Mouse (Mus musculus): ENCODE results near the gene Etv6.

Gene Etv6

DNA sequence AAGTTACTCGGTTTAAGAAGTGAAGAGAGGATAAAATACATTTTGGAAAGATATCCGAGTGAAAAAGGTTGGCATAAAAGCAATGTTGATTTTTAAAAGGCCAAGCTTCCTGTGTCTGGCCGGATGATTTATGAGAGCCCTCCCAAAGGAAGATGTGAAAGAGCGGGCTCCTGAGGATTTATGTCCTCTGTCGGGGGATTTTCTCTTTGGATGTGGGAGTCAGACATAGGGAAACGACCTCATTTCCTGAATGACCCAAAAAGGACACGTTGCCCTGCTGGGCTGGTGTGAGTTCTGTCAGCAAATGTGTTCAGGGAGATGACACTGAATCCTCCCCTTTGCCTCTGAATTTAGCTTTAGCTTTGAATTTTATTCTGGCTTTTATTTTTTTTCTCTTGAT, 8.0 kb downstream of the Etv6 start:
- no peak for DNase-seq (ENCODE audit: low spot score)

DNA sequence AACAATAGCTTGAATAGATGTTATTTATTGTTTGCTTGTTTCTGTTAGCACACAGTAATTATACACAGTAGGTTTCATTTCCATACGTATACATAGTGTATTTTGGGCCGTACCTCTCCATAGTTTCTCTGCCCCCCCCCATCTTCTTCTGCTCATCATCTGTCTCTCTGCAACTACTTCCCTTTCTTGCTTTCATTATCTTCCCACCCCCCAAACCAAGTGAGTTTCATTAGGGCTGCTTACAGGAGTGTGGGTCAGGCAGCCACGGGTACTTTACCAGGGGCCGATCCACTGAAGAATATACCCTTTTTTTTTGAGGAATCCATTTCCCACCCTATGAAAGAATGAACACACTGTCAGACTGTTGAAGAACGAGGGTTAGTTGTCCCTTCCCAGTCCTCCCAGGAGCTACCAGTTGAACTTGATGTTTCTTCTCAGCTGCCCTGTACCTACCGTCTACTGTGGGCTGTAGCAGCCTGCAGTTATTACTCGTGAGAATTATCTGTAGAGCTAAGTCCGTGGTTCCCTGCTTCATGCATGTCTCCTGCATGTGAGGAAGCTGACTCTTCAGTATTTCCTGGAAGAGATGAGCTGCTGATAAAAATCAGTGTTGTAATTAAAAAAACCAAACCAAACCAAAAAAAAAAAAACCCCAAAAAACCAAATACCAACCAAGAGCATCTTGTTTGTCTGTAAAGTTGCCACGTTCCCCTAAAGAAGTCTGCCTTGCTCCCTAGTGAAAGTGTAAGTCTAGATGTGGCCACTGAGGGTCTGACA, 9.8 kb downstream of the Etv6 start:
- no peak for DNase-seq (ENCODE audit: low spot score)

DNA sequence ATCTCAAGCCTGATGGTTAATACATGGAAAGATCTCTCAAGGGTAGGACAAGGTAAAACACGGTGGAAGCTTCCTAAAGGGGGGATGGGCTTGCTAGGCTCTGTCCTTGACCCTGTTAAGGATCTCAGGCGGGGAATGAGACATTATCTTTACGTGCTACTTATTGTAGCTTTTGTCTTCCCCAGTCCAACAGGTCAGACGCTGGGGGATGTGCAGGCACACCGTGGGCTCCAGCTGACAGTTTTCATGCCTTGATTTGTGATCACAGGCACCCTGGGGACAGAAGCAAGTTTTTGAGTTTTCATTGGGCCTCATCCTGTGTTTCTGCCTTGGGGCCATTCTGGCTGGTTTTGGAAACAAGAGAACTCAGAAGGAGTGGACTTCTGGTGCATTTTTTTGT, 10.6 kb downstream of the Etv6 start:
- DNase-seq (ENCODE audit: low spot score): no peak

DNA sequence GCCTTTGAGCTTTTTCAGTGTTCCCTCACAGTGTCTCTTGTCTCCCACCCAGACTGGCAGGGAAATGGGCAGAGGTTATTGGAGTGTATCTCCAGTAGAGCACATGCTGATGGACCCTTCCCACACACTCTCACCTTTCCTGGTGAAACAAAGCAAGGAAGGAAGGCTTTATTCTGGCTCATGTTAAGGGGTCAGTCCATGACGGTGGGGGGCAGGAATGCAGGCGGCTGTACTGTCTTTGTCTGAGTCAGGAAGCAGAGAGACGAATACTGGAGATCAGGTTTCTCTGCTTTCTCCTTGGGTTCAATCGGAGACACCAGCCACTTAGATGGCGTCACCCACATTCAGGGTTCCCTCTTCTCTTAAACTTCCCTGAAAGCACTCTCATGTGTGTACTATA, 11.7 kb downstream of the Etv6 start:
- DNase-seq (ENCODE audit: low spot score): no peak

DNA sequence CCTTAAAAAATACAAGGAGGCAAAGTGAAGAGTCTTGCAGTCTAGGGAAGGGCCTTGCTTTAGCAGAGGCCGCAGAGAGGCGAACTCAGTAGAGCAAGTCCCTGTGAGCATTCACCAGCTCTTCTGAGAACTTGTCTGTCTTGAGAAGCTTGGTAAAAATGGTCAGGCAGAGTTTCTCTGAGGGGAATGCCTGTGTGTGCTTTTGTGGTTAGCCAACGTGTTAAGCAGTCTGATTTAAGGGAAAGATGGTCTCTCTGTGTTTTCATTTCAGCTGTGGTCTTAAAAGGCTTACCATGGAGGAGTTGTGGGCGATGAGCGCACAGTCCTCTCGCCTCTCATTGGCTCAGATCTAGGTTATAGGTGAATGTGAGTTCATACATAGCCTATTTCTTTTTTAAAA, 12.5 kb downstream of the Etv6 start:
- no peak for DNase-seq (ENCODE audit: low spot score)

DNA sequence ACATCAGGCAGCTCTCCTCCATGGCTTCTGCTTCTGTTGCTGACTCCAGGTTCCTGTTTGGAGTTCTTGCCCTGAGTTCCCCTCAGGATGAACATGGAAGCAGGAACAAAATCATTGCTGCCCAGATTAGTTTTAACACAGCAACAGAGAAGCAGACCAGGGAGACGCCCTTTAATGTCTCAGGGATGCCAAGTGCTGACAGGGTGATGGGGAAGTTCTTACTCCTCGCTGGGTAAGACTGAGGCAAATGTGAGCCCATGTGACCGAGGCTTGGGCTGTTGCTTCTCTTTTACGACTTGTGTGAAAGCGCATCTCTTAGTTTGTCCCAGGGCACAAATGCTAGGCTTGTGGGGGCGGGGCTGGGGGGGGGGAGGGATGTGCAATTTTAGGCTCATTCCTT, 13.5 kb downstream of the Etv6 start:
- DNase-seq (ENCODE audit: low spot score): no peak

DNA sequence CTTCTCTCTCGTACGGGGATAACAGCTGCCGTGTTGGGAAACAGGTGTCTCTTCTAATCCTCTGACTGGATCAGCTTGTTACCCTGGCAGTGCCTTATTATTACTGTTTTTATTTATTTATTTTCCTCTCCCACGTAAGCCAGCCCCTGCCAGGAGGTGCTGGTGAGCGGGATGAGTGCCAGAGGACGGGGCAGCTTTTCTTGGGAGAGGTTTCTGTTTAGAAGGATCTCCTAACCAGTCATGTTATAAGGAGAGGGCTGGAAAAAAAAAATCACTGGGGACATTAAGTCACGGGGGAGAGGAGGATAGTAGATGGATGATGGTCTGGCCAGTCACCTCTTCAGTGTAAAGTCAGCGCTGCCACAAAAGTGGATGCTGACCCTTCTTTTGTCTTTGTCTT, 15.0 kb downstream of the Etv6 start:
- DNase-seq (ENCODE audit: low spot score): no peak

DNA sequence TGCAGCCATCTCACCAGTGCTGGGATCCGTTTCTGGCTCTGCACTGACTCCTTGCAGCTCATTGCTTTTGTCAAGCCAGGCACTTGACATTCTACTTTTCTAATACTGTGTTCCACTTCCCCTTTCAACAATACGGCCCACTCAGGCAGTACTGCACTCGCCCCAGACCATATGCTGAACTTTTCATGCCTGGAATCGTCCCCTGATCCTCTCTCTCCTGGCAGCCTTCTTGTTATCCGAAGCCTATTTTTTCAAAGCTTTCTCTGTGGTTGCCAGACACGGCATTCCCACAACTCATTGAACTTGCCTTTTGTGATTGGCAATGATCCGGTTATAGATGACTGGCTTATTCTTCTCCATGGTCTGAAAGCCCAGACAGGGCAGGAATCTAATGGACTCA, 16.4 kb downstream of the Etv6 start:
- no peak for DNase-seq (ENCODE audit: low spot score)

DNA sequence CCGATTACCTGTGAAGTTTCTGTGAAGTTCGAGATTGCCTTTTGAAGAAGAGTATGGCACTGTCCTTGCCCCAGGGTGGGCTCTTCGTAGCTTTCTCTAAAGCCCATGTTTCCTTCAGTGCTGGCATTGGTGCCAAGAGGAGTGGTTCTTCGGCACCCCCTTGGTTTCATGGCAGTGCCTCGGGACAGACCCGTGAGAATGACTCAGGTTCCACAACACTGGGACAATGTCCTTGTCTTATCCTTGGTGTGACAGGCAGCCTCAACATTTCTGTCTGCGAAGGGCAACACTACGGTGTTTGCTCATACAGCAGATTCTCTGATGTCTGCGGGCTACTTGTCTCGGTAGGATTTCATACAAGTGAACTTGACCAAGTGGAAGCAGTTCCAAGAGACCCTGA, 17.6 kb downstream of the Etv6 start:
- DNase-seq (ENCODE audit: low spot score): no peak

DNA sequence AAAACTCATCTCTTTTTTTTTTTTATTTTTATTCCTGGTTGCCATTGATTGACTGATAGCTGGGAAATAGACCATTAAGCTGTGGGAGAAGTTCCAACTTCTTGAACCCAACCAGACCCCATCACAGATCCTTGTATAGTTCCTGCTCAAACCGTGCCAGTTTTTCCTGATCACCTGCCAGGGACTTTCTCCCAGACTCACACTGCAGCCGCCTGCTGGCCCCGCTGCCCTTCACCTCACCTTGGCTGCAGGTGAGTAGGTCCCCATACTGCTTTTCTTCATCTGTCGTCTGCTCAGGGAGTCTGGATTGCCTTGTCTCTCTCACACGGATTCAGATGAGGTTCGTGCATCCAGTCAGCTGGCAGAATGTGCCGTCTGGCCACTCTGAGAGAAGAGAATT, 18.1 kb downstream of the Etv6 start:
- DNase-seq (ENCODE audit: low spot score): no peak

DNA sequence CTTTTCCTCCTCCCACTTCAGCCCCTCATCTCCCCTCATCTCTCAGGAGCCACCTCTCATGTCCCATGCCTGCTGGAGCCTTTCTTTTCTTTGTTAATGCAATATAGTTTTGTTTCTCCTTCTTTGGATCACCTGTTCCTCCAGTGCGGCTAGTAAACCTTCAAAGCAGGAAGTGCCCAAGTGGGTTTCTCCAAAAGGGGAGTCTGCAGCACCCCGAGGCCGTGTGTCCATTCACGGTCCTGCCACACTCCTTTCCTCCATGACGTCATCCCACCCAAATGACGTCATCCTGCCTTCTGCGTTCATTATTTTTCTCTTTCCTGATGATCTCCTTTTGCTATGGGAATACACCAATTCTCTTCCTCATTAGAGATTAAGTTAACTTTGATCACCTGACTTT, 20.1 kb downstream of the Etv6 start:
- no peak for DNase-seq (ENCODE audit: low spot score)

DNA sequence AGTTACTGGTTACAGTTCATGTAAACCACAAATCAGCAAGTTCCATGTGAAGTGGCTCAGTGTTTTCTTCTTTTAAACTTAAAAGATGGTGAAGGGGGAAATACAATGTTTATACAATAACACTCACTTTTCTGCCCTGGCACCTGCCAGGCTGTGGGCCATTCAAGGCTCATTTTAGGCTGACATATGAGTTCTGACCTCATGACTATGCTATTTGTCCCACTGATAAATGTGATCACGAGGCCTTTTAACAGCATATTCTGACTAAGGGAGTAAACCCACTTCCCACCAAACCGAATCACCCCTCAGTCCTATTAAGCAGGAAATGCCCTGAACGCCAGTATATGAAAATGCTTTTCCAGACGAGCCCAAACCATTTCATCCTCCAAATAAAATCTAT, 23.0 kb downstream of the Etv6 start:
- DNase-seq (ENCODE audit: low spot score): no peak

DNA sequence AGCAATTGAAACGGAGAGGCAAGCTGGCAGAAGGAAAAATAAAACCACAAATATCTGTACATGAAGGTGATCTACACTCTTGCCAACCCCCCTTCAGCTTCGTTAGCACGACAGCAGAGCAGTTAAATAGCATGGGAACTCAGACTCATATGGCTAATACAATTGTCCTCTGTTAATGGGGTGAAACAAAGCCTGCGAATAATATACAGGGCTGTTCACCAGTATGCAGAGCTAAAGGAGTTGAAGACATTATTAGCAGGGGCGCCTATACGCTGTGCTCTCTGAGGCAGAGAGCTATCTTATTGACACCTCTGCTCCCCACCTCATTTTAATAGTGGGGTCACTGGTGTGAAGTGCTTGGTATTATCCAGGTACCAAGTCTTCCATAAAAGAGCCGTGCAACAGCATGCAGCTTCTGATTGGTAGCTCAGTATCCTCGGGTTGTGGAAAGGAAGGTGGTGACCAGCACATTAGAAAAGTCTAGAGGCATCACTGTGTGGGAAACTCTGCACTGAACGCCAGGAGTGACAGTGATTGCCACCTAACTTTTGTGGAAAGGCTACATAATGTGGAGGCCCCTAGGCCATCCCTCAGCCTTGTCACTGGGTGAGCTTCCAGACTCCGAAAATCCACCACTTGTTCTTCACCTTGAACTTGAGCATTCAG, 23.5 kb downstream of the Etv6 start:
- DNase-seq (ENCODE audit: low spot score): no peak

DNA sequence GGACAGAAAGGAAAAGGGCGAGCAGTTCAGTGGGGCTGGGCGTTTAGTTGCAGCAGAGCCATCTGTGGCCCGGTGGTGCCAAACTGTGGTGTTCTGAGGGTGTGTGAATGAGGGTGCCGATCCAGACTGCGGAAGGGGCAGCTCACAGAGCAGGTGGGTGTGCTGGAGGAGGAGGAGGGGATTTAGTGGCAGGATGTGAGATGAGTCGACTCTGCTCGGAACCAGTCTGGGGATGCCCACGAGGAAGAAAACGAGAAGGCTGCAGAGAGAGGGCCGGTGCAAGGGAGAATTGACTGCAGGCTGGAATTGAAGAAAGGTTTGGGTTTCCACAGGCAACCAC, 24.0 kb downstream of the Etv6 start:
- no peak for DNase-seq (ENCODE audit: low spot score)

DNA sequence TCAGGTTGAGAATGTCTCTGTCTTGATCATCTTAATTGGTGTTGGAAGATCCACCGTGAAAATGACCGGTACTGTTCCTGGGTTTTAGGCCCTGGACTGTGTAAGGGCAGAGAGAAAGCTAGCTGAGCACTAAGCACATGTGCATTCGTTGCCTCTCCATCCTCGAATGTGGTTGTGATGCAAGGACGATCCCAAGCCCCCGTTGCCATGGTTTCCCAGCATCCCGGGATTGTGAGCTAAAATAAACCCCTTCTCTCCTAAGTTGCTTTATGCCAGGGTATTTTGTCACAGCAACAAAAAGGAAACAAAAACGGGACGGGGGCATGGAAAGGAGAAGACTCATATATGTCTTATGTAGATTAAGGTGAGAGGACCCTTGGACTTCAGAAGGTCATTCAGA, 24.5 kb downstream of the Etv6 start:
- DNase-seq (ENCODE audit: low spot score): no peak

DNA sequence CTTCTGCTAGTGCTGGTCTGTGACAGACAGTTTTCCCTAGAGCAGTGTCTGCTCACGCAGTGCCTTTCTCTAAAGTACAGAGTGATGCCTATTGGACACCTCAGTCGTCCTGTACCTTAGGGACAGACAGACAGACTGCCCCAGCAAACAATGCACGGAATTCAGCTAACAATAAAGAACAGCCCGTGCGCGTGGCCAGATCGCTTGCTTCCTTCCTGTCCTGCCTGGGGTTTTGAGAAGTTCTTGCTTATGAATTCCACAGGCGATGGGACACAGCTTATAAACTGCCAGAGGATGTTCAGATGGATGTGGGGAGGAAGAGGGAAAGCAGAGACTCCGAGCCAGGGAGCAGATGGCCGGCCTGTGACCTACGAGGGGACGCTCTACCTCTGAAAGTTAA, 25.3 kb downstream of the Etv6 start:
- DNase-seq (ENCODE audit: low spot score): no peak

DNA sequence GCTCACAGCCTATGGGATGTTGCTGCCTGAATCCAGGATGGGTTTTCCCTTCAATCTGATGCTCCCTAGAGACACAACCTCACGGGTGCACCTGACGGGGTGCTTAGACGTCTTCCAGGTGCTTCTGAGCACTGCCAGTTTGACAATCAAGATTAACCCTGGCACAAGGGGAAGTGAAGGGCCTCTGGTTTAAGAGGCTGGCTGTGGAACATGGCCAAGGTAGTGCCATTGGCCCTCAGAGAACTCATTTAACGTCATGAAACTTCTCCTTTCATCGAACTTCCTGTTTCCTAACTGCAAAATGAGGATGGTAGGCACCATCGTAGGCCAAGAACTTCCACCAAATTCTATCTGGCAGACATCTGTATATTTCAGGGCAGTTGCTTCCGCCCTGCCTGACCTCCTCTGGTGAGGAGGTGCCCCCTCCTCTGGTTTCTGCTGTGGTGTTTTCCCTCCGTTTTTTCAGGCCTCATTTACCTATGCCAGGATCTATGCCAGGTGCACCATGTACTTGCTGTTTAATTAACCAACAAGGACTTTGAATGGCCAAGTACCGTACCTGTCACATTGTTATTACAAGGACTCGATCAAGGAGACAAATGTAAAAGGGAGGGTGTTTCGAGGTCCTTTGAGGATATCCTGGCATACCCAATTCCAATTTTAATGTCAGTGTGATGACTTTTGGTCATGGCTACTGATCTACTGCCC, 29.7 kb downstream of the Etv6 start:
- DNase-seq (ENCODE audit: low spot score): no peak

DNA sequence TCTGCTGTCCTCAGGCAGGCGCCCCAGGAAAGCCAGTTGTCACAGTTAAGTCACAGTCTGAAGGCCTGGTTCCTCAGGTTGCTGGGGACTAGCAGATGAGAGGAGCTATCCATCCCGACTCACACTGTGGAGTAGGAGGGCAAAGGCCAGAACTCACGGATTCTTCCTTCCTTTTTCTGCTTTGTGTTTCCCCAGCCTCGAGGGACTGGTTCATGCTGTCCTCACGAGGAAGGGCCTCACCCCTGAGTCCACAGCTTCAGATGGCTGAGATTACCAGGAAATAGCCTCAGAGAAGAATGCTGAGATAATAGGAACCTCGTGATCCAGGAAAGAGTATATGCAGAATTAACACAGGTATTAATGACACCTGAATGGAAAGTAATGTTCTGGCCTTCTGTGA, 30.6 kb downstream of the Etv6 start:
- no peak for DNase-seq (ENCODE audit: low spot score)

DNA sequence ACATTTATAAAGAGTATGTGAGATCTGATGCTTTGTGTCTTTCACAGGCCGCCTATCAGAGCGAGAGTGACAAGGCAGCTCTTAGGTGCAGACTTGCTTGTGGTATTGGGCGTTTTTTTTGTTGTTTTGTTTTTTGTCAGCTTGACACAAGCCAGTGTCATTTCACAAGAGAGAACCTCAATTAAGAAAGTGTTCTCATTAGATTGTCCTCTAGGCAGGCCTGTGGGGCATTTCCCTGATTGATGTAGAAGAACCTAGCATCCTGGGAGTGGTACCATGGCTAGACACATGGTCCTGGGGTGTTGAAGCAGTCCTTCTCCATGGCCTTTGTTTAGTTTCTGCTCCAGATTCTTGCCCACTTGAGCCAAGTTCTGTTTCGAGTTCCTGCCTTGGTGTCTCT, 31.5 kb downstream of the Etv6 start:
- DNase-seq (ENCODE audit: low spot score): no peak

DNA sequence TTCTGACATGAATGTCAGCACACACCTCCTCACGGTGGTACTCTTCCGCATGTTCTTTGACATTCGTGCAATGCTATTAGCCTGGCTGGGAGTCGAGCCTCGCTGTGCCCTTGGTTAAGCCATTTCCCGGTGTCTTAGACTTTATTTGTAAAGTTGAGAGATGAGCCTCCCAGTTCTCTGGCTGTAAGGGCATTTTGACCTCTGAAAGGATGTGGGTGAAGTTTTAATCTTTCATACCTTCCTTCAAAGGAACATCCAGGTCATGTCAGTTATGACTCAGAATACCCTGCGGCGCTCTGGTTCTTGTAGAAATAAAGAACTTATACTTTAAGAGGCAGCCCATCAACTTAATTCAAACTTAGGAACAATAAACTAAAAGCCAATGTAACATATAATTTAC, 32.0 kb downstream of the Etv6 start:
- DNase-seq (ENCODE audit: low spot score): no peak

DNA sequence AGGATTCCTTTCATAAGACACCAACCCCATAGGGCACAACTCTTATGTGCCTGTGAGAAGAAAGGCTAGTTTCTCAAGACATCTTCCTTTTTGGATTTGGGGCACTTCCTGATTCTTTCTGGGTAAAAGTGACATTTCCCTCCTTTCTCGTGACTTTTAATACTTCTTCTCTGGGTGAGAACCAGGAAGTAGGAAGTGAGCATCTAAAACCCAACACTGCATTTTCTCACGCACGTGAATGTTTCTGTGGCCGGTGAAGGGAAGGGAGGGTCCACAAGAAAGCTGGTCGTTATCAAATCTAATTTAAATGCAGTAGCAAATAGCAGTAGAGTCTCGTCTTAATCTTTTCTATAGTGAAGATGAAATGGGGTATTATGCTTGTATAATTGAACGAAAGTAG, 36.9 kb downstream of the Etv6 start:
- no peak for DNase-seq (ENCODE audit: low spot score)

DNA sequence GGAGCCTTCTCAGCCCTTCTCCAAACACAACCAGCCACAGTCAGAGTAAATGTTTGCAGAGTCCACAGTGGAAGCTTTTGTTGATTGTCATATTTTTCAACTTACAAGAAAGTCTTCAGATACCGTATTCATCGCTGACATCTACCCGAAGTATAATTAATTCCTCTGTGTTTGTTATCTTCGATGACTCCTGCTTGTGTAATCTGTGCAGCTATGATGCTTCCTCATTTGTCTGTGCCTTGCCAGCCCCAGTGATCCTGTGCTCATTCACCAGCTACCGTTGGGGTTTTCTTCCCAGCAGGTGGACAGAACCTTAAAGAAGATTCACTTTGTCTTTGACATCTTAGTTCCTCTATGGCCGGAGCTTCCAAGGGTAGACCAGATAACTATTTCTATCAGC, 37.4 kb downstream of the Etv6 start:
- DNase-seq (ENCODE audit: low spot score): no peak

DNA sequence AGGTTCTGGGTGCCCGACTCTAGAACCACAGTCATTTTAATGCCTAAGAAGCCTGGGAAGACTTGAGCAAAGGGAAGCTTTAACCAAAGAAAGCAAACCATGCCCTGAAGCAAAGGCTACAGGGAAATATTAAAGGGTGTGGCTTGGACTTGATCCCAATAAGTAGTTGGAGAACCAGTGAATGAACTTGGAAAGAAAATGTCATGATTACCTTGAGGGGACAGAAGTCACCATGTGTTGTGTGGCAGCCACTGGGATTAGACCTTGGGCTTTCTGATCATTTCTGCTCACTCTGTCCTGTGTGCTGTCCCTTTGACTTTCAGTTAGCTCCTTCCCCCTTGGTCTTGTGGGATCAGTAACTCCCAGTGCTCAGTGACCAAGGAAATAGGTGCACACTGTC, 38.9 kb downstream of the Etv6 start:
- no peak for DNase-seq (ENCODE audit: low spot score)

DNA sequence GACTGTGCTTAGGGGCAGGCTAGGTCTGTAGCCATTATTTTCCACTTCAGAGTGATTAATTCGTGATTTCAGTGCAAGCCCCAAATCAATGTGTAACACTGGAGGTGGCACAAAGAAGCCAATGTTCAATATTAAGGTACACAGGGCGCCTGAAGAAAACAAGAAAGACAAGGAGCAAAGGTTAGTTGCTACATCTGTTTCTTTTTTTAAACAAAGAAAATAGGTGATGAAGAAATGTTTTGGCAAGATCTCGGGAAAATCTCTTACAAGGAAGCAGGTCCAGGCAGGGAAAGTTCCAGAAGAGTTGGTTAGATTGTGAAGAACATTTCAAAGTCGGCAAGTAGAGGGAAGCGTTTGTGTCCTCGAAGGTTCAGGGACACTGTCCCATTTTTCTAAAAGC, 39.5 kb downstream of the Etv6 start:
- no peak for DNase-seq (ENCODE audit: low spot score)

Measured in MN1 (cell line).